Mouse (Mus musculus): ENCODE data around the gene Prkd3. TPM values are rescaled to one million over a fixed set of nuclear protein-coding genes. Genes with fewer than 3 reads are reported as not detected.

The Prkd3 gene
- total RNA-seq (2022) = 10 to 100 TPM; 14.2 to 15.5 (median 14.9) TPM

DNA sequence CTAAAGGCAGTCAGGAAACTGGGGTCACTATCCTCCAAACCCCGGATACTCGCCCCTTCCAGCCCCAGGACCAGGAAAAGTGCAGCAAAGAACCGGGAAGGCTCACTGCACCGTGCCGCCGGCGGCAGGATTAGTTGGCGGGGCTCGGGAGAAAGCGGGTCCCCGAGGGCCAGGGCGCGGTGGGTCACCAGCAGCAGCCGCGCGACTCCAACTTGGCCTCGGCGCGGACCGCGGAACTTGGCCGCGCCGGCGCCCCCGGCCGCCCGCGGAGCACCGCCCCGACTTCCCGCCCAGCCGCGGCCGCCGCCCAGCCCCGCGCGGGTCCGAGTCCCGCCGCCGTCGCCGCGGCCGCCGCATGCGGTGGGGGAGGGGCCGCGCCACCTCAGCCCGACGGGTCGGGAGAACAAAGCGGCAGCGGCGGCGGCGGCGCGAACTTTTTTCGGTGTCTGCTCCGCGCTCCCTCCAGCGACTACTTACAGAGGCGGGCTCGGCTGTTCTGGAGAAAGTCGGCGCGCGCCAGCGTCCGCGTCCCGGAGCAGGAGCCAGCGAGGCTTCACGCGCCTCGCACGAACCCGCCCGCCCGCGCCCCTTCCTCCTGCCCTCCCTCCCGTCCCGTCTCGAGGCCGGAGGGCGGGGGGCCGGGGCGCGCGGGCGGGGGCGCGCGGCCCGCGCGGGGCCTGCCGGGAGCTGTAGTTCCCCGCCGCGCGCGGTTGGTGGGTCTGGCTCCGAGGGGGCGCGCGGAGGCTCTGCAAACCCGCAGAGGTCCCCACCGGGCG is at the start of gene Prkd3:
Prkd3 (minus strand) TSS at position 609 of the 776 bp plus-strand sequence.
- peak; percentile 35 for DNase-seq (ENCODE audit: low spot score)

DNA sequence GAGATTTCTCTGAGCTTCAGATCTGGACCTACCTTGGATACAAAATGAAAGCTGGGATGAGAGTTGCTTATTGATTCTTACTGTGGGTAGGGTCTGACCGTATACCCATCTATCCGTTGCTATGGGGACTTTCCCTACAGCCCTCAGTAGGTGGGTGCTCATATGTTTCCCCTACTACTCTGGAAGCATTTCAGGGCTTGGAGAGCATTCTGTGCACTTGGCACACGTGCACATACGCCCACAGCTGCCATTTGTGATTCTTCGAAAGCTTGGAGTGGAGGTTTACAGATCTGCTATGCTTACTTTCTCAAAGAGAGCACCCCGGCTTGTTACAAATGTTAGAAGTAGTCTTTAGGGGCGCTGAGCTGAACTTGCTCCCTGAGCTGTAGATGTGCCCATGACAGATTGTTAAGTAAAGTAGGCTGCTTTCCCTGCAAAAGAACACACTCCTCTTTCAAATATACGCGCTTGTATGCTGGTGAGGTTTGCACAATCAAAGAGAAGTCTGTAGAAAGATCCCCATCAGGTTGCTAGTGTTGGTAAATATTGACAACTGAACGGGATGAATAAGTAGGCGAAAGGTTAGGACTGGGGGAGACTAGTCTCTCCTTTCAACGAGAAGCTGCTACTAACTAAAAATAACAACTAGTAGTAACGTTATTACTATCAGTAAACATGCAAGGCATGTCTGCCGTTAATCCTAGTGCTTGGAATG is 49.3 kb upstream of the Prkd3 start:
- DNase-seq (ENCODE audit: low spot score) = no peak

DNA sequence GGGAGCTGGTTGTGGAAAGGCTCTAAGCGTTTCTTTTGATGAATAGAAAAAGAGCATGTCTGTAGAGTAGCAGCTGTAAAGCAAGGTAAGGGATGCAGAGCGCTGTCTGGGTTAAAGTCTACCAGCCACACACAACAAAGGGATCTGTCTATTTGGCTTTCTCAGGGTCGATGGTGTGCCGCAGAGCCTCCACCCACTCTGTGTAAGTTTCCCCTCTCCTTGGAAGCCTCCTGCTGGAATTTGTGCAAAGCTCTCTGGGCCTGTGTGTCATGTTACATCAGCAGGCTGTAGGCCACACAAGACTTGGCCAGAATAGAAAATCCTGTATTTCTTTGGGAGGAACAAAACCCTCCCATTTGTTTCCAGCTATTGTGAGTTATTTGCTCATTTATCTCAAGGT is 48.4 kb upstream of the Prkd3 start:
- peak; percentile 15 for DNase-seq (ENCODE audit: low spot score)

- DNase-seq (ENCODE audit: low spot score) = no peak
Measured at GRCm38 (mm10) chr17:79068581-79068980, 48.0 kb upstream of the Prkd3 start.

- no peak for DNase-seq (ENCODE audit: low spot score)
Measured at GRCm38 (mm10) chr17:79064250-79064649, 43.6 kb upstream of the Prkd3 start.

DNA sequence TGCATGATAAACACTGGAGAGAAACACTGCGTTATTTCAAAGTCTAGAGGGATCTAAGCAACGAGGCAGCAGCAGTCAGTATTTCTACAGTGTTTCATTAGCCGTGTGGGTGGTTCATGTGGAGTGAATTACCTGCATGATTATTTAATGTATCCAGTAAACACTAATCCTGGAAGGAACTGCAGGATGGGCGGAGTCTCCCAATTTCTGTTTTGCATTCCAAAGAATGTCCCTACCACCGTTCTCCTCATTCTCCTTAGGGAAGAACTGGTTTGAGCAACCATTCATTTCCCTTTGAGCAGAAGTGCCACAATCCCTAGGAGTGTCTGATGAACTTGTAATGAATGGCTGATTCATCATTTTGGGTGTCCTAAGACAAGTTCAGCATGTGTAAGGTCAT is 39.6 kb upstream of the Prkd3 start:
- no peak for DNase-seq (ENCODE audit: low spot score)

- DNase-seq (ENCODE audit: low spot score) = no peak
Measured at GRCm38 (mm10) chr17:79058271-79058670, 37.7 kb upstream of the Prkd3 start.

DNA sequence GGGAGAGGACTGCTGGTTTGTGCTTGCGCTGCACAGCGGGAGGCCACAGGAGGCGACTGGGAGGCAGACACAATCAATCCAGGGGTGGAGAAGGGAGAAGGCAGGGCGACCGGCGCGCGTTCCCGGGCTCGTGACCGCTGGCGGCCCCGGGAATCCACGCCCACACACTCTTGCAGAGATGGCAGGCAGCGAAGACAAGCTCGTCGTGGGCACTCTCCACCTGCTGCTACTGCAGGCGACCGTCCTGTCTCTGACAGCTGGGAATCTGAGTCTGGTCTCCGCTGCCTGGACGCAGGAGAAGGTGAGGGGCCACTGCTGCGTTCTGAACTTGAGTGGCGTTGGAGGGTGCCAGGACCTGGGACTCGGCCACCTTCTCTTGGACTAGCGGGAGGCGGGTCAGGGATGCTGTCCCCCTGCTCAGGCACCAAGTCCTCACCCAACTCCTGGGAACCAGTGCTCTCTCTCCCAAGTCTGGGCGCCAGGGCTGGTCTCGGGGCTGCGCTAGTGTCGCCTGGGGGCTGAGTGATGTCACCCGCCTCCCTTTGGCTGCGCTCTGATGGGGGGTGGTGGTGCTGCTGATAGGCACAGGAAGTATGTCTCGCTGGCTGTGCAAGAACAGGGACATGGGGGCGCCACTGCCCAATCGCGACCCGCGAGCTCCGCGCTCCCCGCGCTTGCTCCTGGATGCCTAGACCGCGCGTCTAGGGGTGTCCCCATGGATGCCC is 31.6 kb upstream of the Prkd3 start:
- DNase-seq (ENCODE audit: low spot score) = peak; percentile 34

DNA sequence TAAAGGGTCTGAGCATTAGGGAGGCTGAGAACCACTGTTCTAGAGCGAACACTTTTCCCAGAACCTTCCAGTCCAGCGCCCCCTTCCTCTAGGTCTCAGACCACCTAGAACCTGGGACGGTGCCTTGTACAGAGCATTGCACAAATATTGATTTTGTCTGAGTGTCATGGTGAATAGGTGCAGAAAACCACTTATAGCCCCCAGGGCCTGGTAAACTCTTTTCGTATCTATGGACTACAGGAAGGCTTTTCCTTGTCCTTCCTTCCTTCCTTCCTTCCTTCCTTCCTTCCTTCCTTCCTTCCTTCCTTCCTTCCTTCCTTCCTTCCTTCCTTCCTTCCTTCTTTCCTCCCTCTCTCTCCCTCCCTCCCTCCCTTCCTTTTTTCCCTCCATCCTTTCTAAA is 31.0 kb upstream of the Prkd3 start, which contains the start of gene Qpct:
Qpct (plus strand) TSS at position 301 of the 400 bp plus-strand sequence.
- DNase-seq (ENCODE audit: low spot score) = no peak

GRCm38 (mm10) chr17:79043705-79044104 is 23.1 kb upstream of the Prkd3 start:
- DNase-seq (ENCODE audit: low spot score) = no peak

DNA sequence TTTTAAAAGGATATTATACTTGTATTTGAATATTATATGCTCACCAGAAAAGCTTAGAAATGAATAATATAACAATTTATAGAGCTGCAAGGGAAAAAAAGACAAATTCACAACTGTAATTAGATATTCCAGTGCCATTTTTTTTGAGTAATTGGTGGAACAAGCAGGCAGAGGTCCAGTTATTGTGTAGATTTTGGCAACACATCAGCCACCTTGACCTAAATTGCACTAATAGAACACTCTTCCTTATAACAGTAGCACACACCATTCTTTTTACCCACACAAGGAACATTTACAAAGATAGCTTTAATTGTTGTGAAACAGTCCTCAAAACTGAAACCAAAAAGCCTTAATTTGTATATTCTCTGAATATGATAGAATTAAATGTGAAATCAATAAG is 19.0 kb upstream of the Prkd3 start:
- DNase-seq (ENCODE audit: low spot score) = no peak

- no peak for DNase-seq (ENCODE audit: low spot score)
Measured at GRCm38 (mm10) chr17:79032782-79033181, 12.2 kb upstream of the Prkd3 start.

- DNase-seq (ENCODE audit: low spot score) = no peak
Measured at GRCm38 (mm10) chr17:79031569-79031968, 11.0 kb upstream of the Prkd3 start.

DNA sequence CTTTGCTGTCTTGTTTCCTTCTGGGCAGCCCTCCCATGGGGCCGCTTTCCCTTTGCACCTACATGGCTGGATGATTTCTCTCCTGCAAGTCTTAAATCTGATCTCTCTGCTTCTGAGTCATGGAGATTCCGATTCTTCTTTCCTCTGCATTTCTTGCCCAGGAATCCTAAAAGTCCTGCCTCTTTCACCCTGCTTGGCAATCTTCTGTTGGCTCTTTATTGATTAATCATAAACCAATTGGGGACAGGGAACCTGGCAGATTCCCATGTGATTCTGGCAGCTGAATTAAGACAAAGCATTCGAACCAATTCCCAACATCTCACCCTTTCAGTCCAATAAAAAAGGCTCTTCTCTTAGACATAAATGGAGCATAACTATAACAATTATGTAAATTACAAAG is 8.6 kb upstream of the Prkd3 start:
- no peak for DNase-seq (ENCODE audit: low spot score)

- DNase-seq (ENCODE audit: low spot score) = no peak
Measured at GRCm38 (mm10) chr17:79024544-79024943, 3.9 kb upstream of the Prkd3 start.

GRCm38 (mm10) chr17:79022746-79023145 is 2.1 kb upstream of the Prkd3 start:
- DNase-seq (ENCODE audit: low spot score) = no peak

DNA sequence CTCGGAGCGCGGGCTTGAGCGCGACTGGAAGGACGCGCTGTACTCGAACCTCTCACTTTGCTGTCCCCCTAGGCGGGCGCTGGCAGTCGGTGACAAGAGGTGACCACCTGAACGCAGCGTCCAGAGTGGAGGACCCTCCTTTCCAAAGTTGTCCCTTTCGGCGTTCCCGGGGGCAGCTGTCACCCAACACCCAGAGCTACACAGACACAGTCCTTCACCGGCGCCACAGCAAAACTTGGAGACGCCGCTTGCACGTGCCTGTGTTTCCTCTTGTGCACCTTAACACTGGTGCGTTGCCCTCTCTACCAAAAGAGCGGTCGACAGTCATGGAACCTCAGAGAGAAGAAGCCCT is 344 bp upstream of the Prkd3 start:
- DNase-seq (ENCODE audit: low spot score) = no peak

DNA sequence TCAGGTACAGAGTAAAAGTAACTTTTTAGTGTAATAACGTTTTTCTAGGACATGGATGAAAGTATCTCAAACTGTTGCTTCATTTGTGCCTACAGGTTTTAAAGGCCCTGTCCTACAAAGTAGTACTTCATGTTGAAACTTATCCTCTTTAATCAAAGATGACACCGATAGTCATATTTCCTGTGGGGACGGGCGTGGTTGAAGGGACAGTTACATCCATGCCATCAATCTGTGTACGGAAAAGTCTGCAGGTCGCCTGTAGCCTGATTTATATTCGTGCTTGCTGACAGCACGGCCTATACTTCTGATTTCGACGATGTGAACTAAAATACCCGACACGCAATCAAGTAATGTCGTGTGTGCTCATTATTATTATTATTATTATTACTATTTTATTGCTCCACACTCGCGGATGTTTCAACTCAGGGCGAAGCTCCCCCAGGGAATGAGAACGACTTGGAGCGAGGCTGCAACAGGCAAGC is 849 bp downstream of the Prkd3 start:
- DNase-seq (ENCODE audit: low spot score) = peak; percentile 12

- no peak for DNase-seq (ENCODE audit: low spot score)
Measured at GRCm38 (mm10) chr17:79018422-79018821, 2.2 kb downstream of the Prkd3 start.

DNA sequence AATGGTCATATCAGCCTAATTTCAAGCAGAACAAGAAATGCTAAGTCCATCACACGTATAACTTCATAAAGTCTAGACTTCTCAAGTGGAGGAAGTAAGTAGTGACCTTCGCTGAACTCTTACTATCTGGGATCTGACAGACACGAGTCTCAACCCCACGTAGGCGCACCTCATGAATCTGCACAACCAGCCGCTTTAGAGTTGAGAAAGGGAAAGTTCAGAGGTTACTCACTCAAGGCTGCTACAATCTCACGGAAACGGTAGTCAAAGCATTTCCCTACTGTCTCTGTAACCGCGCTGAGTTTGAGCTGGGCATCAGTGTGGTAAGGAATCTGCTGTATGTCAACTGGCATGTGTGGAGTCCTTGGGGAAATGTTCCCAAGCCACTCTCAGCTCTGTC is 4.8 kb downstream of the Prkd3 start:
- DNase-seq (ENCODE audit: low spot score) = no peak

GRCm38 (mm10) chr17:79014911-79015685 is 5.5 kb downstream of the Prkd3 start:
- no peak for DNase-seq (ENCODE audit: low spot score)

DNA sequence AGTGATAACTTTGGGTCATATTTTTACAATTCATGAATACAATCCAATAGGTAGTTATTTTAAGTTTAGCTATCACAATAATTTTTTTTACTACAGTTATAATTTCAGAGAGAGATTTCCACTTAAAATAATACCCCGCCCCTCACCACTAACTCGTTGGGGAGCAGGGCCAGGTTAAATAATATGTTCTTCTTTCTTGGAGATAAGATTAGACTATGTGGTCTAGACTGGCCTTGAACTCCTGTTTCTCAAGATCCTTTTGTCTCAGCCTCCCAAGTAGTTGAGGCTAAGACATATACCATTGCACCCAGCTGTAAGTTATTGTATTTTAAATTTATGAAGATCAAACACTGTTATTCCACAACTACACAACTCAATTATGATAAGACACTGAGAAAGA is 7.0 kb downstream of the Prkd3 start:
- no peak for DNase-seq (ENCODE audit: low spot score)

All from heart, adult 8-10 months (tissue).